In genomic region chr6:8178397-8178941, GRCm38 (mm10) we compare ENCODE assay signal across 9 mouse cellular contexts. TPM values are rescaled to one million over a fixed set of nuclear protein-coding genes. Genes with fewer than 3 reads are reported as not detected.
DNase-seq lines count a peak whose midpoint lies in the region; ATAC-seq and TF ChIP-seq lines count a peak whose summit lies in the region.
"Had no signal": no experiment of that assay in that cellular context is flagged by ENCODE, and none has a peak within 500 bp of the region (broad histone marks: within the 10 kb centered on the region; RNA-seq: fewer than 3 reads in every experiment).

No protein-coding gene starts in this region.

- no peaks in the 10 kb centered on the region for H3K27me3 ChIP-seq in lung, postnatal 0 days (replicated peaks; ENCODE audit: insufficient read depth, low read length)
- H3K27me3 ChIP-seq: megakaryocyte, embryonic 14.5 days had no signal

- DNase-seq in layer of hippocampus, adult 11-12 months (ENCODE audit: low spot score) = peak; percentile 22
- no peak for DNase-seq in layer of hippocampus, adult 9-10 months (ENCODE audit: low spot score)
- peak; percentile 47 for DNase-seq in embryo, embryonic 11 days
- DNase-seq in heart, postnatal 10 days = peak; percentile 35 to 41
- peak; percentile 12 for DNase-seq in lung, postnatal 0 days (ENCODE audit: low spot score)
- DNase-seq in liver = no peak
- DNase-seq in spleen, postnatal 4 days (ENCODE audit: low spot score in 2 of 2) = no peak

- no peaks in the 10 kb centered on the region for H3K36me3 ChIP-seq in lung, postnatal 0 days (ENCODE audit: insufficient read depth, low read length)

- intact Hi-C loops in heart, postnatal 10 days (cut with DNase I) = no loop called here

- no peaks in the 10 kb centered on the region for H3K9me3 ChIP-seq in lung, postnatal 0 days (ENCODE audit: low read length)
- H3K9me3 ChIP-seq: megakaryocyte, embryonic 14.5 days had no signal

- H3K4me3 ChIP-seq in lung, postnatal 0 days (ENCODE audit: low read depth, low read length) = no peak overlapping the region
- H3K4me3 ChIP-seq: megakaryocyte, embryonic 14.5 days had no signal

- TF ChIP-seq CTCF in lung, postnatal 0 days (IDR thresholded peaks at IDR 0.05) = no peak

- no peak for TF ChIP-seq EP300 in lung, postnatal 0 days (IDR thresholded peaks at IDR 0.05)

- peak overlapping the region; percentile 34 for H3K4me2 ChIP-seq in lung, postnatal 0 days (replicated peaks; ENCODE audit: low read depth, low read length)

- 17% methylated on average over 10 of the region's 10 CpGs for WGBS in lung, postnatal 0 days

- no peak overlapping the region for H3K9ac ChIP-seq in lung, postnatal 0 days (replicated peaks; ENCODE audit: low read depth)

- H3K4me1 ChIP-seq in lung, postnatal 0 days (ENCODE audit: insufficient read depth, low read depth, low read length) = no peaks in the 10 kb centered on the region

- no peak overlapping the region for H3K27ac ChIP-seq in lung, postnatal 0 days (ENCODE audit: low read length)

- ATAC-seq in lung, postnatal 0 days = no peak
- ATAC-seq in erythroblast, adult 5-6 weeks (replicated peaks; ENCODE audit: low FRiP score, poor library complexity, severe bottlenecking) = no peak

RNA-seq across cellular contexts. Expression of gene Col28a1, which starts 13.9 kb away (rescaled TPM):
- under 1 TPM; 0.57 to 0.96 TPM for total RNA-seq in heart, postnatal 10 days (2021)
- polyA plus RNA-seq in lung, postnatal 0 days (2015; fragmentation: Nextera tagmentation; extraction: Ambion mirVana) = 0.75 and 1.2 TPM in 2 replicates
- not detected in 2 replicates for total RNA-seq in erythroblast, adult 5-6 weeks (2015; ENCODE audit: low replicate concordance)
- total RNA-seq in erythroblast, adult 5-6 weeks (2017; ENCODE audit: low replicate concordance) = not detected in 2 replicates

RNA-seq across cellular contexts. Expression of gene Mios, which starts 30.6 kb away (rescaled TPM):
- 10 to 100 TPM; 21.6 TPM for total RNA-seq in heart, postnatal 10 days (2021)
- 14.2 and 14.4 TPM in 2 replicates for polyA plus RNA-seq in lung, postnatal 0 days (2015; fragmentation: Nextera tagmentation; extraction: Ambion mirVana)
- 4.6 and 4.8 TPM in 2 replicates for total RNA-seq in erythroblast, adult 5-6 weeks (2015; ENCODE audit: low replicate concordance)
- 5.6 and 6.7 TPM in 2 replicates for total RNA-seq in erythroblast, adult 5-6 weeks (2017; ENCODE audit: low replicate concordance)

Comparison
In these comparisons a context has a peak if more than half of its experiments do, and no peak if none do; other contexts are left out.
1. DNase-seq: peak in layer of hippocampus, adult 11-12 months (single experiment), embryo, embryonic 11 days (single experiment), heart, postnatal 10 days (2 of 2) and lung, postnatal 0 days (single experiment); none in layer of hippocampus, adult 9-10 months (single experiment), liver (single experiment) and spleen, postnatal 4 days (0 of 2).